Mouse (Mus musculus): ENCODE measurements at regions not wholly inside any gene's neighbourhood (a gene's known extent, or its start where the extent isn't known, plus 50 kb on each side); places are given as distances from the start of the nearest gene placed in this dataset.

GRCm38 (mm10) chr10:95043978-95044377 is 99.3 kb upstream of the Plxnc1 start:
- 19% methylated on average over 7 of the region's 7 CpGs for WGBS
- DNase-seq (ENCODE audit: low spot score) = peak; percentile 41
- H3K27me3 ChIP-seq (ENCODE audit: low read depth, poor library complexity, severe bottlenecking) = no peaks in the 10 kb centered on the region
- no peaks in the 10 kb centered on the region for H3K36me3 ChIP-seq
- peaks cover 37% of the 10 kb centered on the region for H3K4me1 ChIP-seq
- H3K9me3 ChIP-seq (replicated peaks) = no peaks in the 10 kb centered on the region
- no peak overlapping the region for H3K27ac ChIP-seq
- no peak overlapping the region for H3K4me3 ChIP-seq

GRCm38 (mm10) chr10:95040258-95040895 is 95.7 kb upstream of the Plxnc1 start:
- H3K4me3 ChIP-seq = no peak overlapping the region
- peaks cover 32% of the 10 kb centered on the region for H3K4me1 ChIP-seq
- H3K36me3 ChIP-seq = no peaks in the 10 kb centered on the region
- H3K27ac ChIP-seq = no peak overlapping the region
- WGBS = 61% methylated on average over 6 of the region's 6 CpGs
- H3K27me3 ChIP-seq (ENCODE audit: low read depth, poor library complexity, severe bottlenecking) = no peaks in the 10 kb centered on the region
- no peak for DNase-seq (ENCODE audit: low spot score)
- H3K9me3 ChIP-seq (replicated peaks) = no peaks in the 10 kb centered on the region

GRCm38 (mm10) chr10:95036043-95036697 is 91.5 kb upstream of the Plxnc1 start:
- Histone ChIP-seq H3K27ac (no peak overlapping the region), H3K36me3 (no peaks in the 10 kb centered on the region), H3K9me3 (replicated peaks) (no peaks in the 10 kb centered on the region), H3K27me3 (ENCODE audit: low read depth, poor library complexity, severe bottlenecking) (no peaks in the 10 kb centered on the region), H3K4me1 (peaks cover 12% of the 10 kb centered on the region), H3K4me3 (no peak overlapping the region)
- no peak for DNase-seq (ENCODE audit: low spot score)
- WGBS = 71% methylated on average over 4 of the region's 4 CpGs

GRCm38 (mm10) chr10:95035371-95035770 is 90.7 kb upstream of the Plxnc1 start:
- H3K36me3 ChIP-seq = no peaks in the 10 kb centered on the region
- whole genome bisulfite sequencing = 94% methylated on average over 3 of the region's 3 CpGs
- H3K9me3 ChIP-seq (replicated peaks) = no peaks in the 10 kb centered on the region
- H3K4me3 ChIP-seq = no peak overlapping the region
- H3K27me3 ChIP-seq (ENCODE audit: low read depth, poor library complexity, severe bottlenecking) = no peaks in the 10 kb centered on the region
- H3K4me1 ChIP-seq = peaks cover 10% of the 10 kb centered on the region
- no peak overlapping the region for H3K27ac ChIP-seq
- no peak for DNase-seq (ENCODE audit: low spot score)

GRCm38 (mm10) chr10:95034566-95034965 is 89.9 kb upstream of the Plxnc1 start:
- no peaks in the 10 kb centered on the region for H3K9me3 ChIP-seq (replicated peaks)
- DNase-seq (ENCODE audit: low spot score) = no peak
- no peak overlapping the region for H3K27ac ChIP-seq
- H3K27me3 ChIP-seq (ENCODE audit: low read depth, poor library complexity, severe bottlenecking) = no peaks in the 10 kb centered on the region
- H3K4me3 ChIP-seq = no peak overlapping the region
- H3K36me3 ChIP-seq = no peaks in the 10 kb centered on the region
- WGBS = 90% methylated on average over 5 of the region's 5 CpGs
- H3K4me1 ChIP-seq = peaks cover 9% of the 10 kb centered on the region; the same call in 1 of the 2 replicates

- no peaks in the 10 kb centered on the region for H3K36me3 ChIP-seq
- no peak for DNase-seq (ENCODE audit: low spot score)
- WGBS = 84% methylated on average over 14 of the region's 14 CpGs
- H3K9me3 ChIP-seq (replicated peaks) = no peaks in the 10 kb centered on the region
- H3K27me3 ChIP-seq (ENCODE audit: low read depth, poor library complexity, severe bottlenecking) = no peaks in the 10 kb centered on the region
- H3K27ac ChIP-seq = no peak overlapping the region
- H3K4me3 ChIP-seq = no peak overlapping the region
- peaks cover 12% of the 10 kb centered on the region; the same call in 1 of the 2 replicates for H3K4me1 ChIP-seq
Measured at GRCm38 (mm10) chr10:95032760-95033716, 88.4 kb upstream of the Plxnc1 start.

- Histone ChIP-seq H3K4me1 (peaks cover 12% of the 10 kb centered on the region; the same call in 1 of the 2 replicates), H3K27ac (no peak overlapping the region), H3K4me3 (no peak overlapping the region), H3K27me3 (ENCODE audit: low read depth, poor library complexity, severe bottlenecking) (no peaks in the 10 kb centered on the region), H3K36me3 (no peaks in the 10 kb centered on the region), H3K9me3 (replicated peaks) (no peaks in the 10 kb centered on the region)
- WGBS = 94% methylated on average over 2 of the region's 2 CpGs
- no peak for DNase-seq (ENCODE audit: low spot score)
Measured at GRCm38 (mm10) chr10:95031371-95031770, 86.7 kb upstream of the Plxnc1 start.

- H3K27me3 ChIP-seq (ENCODE audit: low read depth, poor library complexity, severe bottlenecking) = no peaks in the 10 kb centered on the region
- no peak for DNase-seq (ENCODE audit: low spot score)
- H3K4me1 ChIP-seq = peaks cover 12% of the 10 kb centered on the region; the same call in 1 of the 2 replicates
- 63% methylated on average over 5 of the region's 5 CpGs for WGBS
- H3K36me3 ChIP-seq = no peaks in the 10 kb centered on the region
- H3K4me3 ChIP-seq = no peak overlapping the region
- H3K27ac ChIP-seq = 0 out of 2 replicates have a peak overlapping the region, but pooled peaks have one; percentile 12
- H3K9me3 ChIP-seq (replicated peaks) = no peaks in the 10 kb centered on the region
Measured at GRCm38 (mm10) chr10:95030801-95031200, 86.2 kb upstream of the Plxnc1 start.

GRCm38 (mm10) chr10:95029554-95029953 is 84.9 kb upstream of the Plxnc1 start:
- WGBS = 81% methylated on average over 3 of the region's 3 CpGs

GRCm38 (mm10) chr10:95025569-95026327 is 81.1 kb upstream of the Plxnc1 start:
- no peaks in the 10 kb centered on the region for H3K36me3 ChIP-seq

More at GRCm38 (mm10) chr10:95029554-95029953, 84.9 kb upstream of the Plxnc1 start:
- Histone ChIP-seq H3K9me3 (replicated peaks) (no peaks in the 10 kb centered on the region), H3K27ac (no peak overlapping the region), H3K4me3 (no peak overlapping the region), H3K27me3 (ENCODE audit: low read depth, poor library complexity, severe bottlenecking) (no peaks in the 10 kb centered on the region), H3K36me3 (no peaks in the 10 kb centered on the region), H3K4me1 (peaks cover 12% of the 10 kb centered on the region; the same call in 1 of the 2 replicates)
- no peak for DNase-seq (ENCODE audit: low spot score)

GRCm38 (mm10) chr10:95021209-95021608 is 76.6 kb upstream of the Plxnc1 start:
- Histone ChIP-seq H3K4me1 (no peaks in the 10 kb centered on the region), H3K4me3 (no peak overlapping the region), H3K9me3 (replicated peaks) (no peaks in the 10 kb centered on the region), H3K36me3 (no peaks in the 10 kb centered on the region), H3K27ac (no peak overlapping the region), H3K27me3 (ENCODE audit: low read depth, poor library complexity, severe bottlenecking) (no peaks in the 10 kb centered on the region)
- 80% methylated on average over 1 of the region's 1 CpGs for WGBS
- no peak for DNase-seq (ENCODE audit: low spot score)

More at GRCm38 (mm10) chr10:95025569-95026327, 81.1 kb upstream of the Plxnc1 start:
- Histone ChIP-seq H3K9me3 (replicated peaks) (no peaks in the 10 kb centered on the region), H3K27me3 (ENCODE audit: low read depth, poor library complexity, severe bottlenecking) (no peaks in the 10 kb centered on the region), H3K4me3 (no peak overlapping the region), H3K4me1 (peaks cover 12% of the 10 kb centered on the region; the same call in 1 of the 2 replicates), H3K27ac (no peak overlapping the region)
- DNase-seq (ENCODE audit: low spot score) = no peak
- WGBS = 93% methylated on average over 12 of the region's 12 CpGs

GRCm38 (mm10) chr10:95016896-95017295 is 72.3 kb upstream of the Plxnc1 start:
- no peak for DNase-seq (ENCODE audit: low spot score)
- no peaks in the 10 kb centered on the region for H3K9me3 ChIP-seq (replicated peaks)
- H3K27ac ChIP-seq = no peak overlapping the region
- no peaks in the 10 kb centered on the region for H3K27me3 ChIP-seq (ENCODE audit: low read depth, poor library complexity, severe bottlenecking)
- H3K36me3 ChIP-seq = no peaks in the 10 kb centered on the region
- WGBS = 94% methylated on average over 7 of the region's 7 CpGs
- H3K4me3 ChIP-seq = no peak overlapping the region
- no peaks in the 10 kb centered on the region for H3K4me1 ChIP-seq
